Mouse (Mus musculus): ENCODE results near the gene Ptpn9. TPM values are rescaled to one million over a fixed set of nuclear protein-coding genes. Genes with fewer than 3 reads are reported as not detected.
"Not testable (repeated sequence)": the region's sequence is repeated elsewhere in the genome, so short reads cannot be mapped to it uniquely, and the experiment has no call there.

Ptpn9 gene
- polyA plus RNA-seq (2012) = 0.21 and 0.24 TPM in 2 replicates

DNA sequence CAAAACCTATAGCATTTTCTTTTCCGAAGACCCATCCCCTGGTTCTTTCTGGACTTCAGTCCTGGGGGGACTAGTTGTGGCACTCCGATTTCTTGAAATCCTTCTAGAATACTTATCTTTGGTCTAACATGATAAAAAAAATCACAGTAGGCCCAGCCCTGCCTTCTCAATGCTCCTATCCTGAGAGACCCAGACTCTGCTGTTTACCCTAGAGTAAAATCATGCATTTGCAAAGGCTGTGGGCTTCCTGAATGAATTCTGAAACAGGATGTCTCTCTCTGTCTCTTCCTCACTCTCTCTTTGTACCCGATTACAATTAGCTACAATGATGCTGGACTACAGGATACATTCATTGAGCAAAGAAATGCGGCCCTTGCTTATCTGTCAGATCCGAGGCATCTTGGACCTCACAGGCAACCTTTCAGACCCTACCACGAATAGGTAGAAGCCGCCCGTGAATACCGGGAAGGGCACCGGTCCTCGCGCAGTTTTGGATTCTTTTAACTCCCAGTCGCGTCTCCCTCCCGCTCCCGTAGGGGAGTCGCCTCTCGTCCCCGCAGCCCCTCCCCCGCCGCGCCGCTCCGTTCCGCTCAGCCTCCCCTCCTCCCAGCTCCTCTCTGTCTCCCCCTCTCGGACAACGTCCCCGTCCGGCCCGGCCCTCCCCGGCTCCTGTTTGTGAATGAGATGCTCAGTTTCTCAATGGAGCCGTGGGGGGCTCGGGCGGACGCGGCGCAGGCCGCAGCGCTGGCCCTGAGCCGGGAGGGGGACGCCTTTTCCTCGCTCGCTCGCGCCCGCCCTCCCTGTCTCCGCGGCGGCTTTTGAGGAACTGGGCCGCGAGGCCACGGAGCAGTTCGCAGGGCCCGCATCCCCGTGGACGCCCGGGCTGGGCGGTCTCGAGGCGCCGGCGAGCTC, at the start of gene Ptpn9:
TSS of gene Ptpn9 (plus strand) at position 638 of the 912 bp plus-strand sequence.
- H3K4me3 ChIP-seq (replicated peaks) = peak within 1 kb of the TSS; percentile 73
- H3K27me3 ChIP-seq (ENCODE audit: control insufficient read depth) = peaks cover 27% of the 10 kb centered on the region
- H3K9me3 ChIP-seq (ENCODE audit: control insufficient read depth, low read length) = no peaks in the 10 kb centered on the region
- H3K4me1 ChIP-seq (ENCODE audit: control insufficient read depth) = peaks cover 30% of the 10 kb centered on the region
- TF ChIP-seq TAL1 (IDR thresholded peaks at IDR 0.05; ENCODE audit: low read length) = no peak
- TF ChIP-seq GATA1 (IDR thresholded peaks at IDR 0.05; ENCODE audit: low read length) = no peak
- no peaks in the 10 kb centered on the region for H3K36me3 ChIP-seq (ENCODE audit: control insufficient read depth)

DNA sequence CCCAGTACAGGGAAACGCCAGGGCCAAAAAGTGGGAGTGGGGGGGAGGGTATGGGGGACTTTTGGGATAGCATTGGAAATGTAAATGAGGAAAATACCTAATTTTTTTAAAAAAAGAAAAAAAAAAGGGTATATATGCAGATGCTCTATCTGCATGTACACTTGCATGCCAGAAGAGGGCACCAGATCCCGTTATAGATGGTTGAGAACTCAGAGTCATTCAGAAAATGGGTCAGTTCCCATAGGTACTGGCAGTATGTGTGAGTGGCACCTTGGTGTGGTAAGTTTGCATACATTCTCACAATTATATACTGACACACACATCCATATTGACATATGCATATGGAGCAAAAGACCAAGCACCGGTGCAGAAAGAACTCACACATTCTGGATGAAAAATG, 47.2 kb upstream of the Ptpn9 start:
- not testable (repeated sequence) for H3K36me3 ChIP-seq (ENCODE audit: control insufficient read depth); H3K27me3 ChIP-seq (ENCODE audit: control insufficient read depth); H3K4me3 ChIP-seq (replicated peaks); H3K9me3 ChIP-seq (ENCODE audit: control insufficient read depth, low read length)
- peaks cover 22% of the 10 kb centered on the region for H3K4me1 ChIP-seq (ENCODE audit: control insufficient read depth)

- not testable (repeated sequence) for H3K36me3 ChIP-seq (ENCODE audit: control insufficient read depth); H3K27me3 ChIP-seq (ENCODE audit: control insufficient read depth); H3K4me3 ChIP-seq (replicated peaks); H3K9me3 ChIP-seq (ENCODE audit: control insufficient read depth, low read length)
- peaks cover 22% of the 10 kb centered on the region for H3K4me1 ChIP-seq (ENCODE audit: control insufficient read depth)
These were observed 46.0 kb upstream of the Ptpn9 start for GRCm38 (mm10) chr9:56948699-56949098.

DNA sequence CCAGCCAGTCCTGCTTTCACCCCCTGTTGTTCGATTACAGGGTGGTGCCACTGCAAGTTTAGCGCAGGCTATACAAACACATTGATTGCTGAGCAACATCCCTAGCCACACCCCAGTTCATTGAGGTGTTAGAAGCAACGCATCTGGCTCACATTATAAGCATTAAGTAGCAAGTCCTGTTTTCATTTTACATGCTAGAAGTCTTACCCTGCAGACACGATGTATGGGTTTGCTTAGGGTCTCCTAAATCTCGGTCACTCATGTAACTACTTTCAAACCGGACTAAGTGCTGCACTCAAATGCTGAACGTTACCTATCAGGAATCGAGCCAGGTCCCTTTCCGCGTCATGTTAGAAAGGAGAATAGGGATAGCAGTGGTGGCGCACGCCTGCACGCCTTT, 45.0 kb upstream of the Ptpn9 start:
- Histone ChIP-seq H3K4me1 (ENCODE audit: control insufficient read depth) (peaks cover 22% of the 10 kb centered on the region), H3K36me3 (ENCODE audit: control insufficient read depth) (no peaks in the 10 kb centered on the region), H3K27me3 (ENCODE audit: control insufficient read depth) (no peaks in the 10 kb centered on the region), H3K4me3 (replicated peaks) (peak overlapping the region; percentile 72), H3K9me3 (ENCODE audit: control insufficient read depth, low read length) (no peaks in the 10 kb centered on the region)
- no peak for TF ChIP-seq TAL1 (IDR thresholded peaks at IDR 0.05; ENCODE audit: low read length)
- TF ChIP-seq GATA1 (IDR thresholded peaks at IDR 0.05; ENCODE audit: low read length) = no peak

DNA sequence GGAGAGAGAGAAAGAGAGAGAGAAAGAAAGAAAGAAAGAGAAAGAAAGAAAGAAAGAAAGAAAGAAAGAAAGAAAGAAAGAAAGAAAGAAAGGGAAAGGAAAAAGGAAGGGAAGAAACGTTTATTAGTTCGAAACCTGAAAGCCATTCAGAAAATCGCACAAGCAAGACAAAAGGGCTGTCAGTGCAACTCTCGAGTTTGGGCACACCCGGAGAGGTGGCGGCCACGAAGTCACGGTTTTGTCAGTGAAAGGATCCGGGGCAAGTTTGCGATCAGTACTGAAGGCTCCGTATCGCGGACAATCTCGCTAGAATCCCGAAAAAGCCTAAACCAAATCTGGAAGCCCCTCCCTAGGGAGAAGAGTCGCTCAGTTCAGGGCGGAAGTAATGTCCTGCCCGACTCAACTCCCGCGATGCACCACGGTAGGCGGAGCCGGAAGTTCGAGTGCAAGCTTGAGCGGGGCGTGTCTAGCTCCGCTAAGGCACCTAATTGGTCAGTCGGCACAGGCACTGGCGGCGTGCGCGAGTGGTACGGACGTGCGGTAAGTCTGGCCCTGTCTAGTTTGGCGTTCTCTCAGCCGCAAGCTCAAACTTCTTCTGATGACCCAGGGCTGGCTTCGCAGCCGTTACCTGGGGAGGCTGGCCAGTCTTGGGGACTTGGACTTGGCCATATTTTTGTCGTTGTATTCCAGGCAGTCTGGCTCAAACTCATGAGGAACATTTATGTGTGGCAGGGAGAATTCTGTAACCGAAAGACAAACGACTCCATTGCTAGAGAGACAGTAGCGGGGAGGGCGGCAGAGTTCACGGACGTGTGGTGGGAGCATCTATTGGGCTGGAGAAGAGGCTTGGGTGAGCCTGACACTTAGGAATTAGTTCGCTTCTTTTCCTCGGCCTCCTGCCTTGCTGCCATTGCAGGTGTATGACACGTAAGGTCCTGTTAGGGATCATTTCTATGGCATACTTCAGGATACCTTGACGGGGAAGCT, 44.0 kb upstream of the Ptpn9 start, which contains the start of gene Snupn:
TSS of gene Snupn (plus strand) at position 465 of the 987 bp plus-strand sequence.
- Histone ChIP-seq H3K4me3 (replicated peaks) (peak within 1 kb of the TSS; percentile 72), H3K36me3 (ENCODE audit: control insufficient read depth) (peaks cover under 1% of the 10 kb centered on the region), H3K9me3 (ENCODE audit: control insufficient read depth, low read length) (no peaks in the 10 kb centered on the region), H3K4me1 (ENCODE audit: control insufficient read depth) (peaks cover 22% of the 10 kb centered on the region), H3K27me3 (ENCODE audit: control insufficient read depth) (no peaks in the 10 kb centered on the region)
- TF ChIP-seq TAL1 (IDR thresholded peaks at IDR 0.05; ENCODE audit: low read length) = no peak
- no peak; the same call in 1 of the 2 replicates for TF ChIP-seq GATA1 (IDR thresholded peaks at IDR 0.05; ENCODE audit: low read length)

DNA sequence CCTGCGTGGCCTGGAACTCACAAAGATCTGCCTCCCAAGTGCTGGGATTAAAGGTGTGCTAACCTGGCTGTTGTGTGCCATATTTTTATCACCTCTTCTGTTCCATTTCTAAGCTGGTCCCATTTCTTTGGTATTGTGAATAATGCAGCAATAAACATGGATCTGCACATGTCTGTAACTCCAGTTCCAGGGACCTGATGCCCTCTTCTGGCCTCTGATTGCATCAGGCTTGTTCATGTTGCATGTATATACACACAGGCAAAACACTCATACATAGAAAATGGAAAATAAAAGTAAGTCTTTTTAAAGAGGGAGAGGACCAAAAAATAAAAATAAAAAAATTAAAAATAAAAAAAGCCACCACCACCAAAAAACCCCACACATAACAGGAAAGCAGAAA, 41.2 kb upstream of the Ptpn9 start:
- no peak for TF ChIP-seq GATA1 (IDR thresholded peaks at IDR 0.05; ENCODE audit: low read length)
- TF ChIP-seq TAL1 (IDR thresholded peaks at IDR 0.05; ENCODE audit: low read length) = no peak
- Histone ChIP-seq H3K9me3 (ENCODE audit: control insufficient read depth, low read length) (no peaks in the 10 kb centered on the region), H3K27me3 (ENCODE audit: control insufficient read depth) (no peaks in the 10 kb centered on the region), H3K36me3 (ENCODE audit: control insufficient read depth) (peaks cover 8% of the 10 kb centered on the region), H3K4me1 (ENCODE audit: control insufficient read depth) (peaks cover 22% of the 10 kb centered on the region), H3K4me3 (replicated peaks) (no peak overlapping the region)

DNA sequence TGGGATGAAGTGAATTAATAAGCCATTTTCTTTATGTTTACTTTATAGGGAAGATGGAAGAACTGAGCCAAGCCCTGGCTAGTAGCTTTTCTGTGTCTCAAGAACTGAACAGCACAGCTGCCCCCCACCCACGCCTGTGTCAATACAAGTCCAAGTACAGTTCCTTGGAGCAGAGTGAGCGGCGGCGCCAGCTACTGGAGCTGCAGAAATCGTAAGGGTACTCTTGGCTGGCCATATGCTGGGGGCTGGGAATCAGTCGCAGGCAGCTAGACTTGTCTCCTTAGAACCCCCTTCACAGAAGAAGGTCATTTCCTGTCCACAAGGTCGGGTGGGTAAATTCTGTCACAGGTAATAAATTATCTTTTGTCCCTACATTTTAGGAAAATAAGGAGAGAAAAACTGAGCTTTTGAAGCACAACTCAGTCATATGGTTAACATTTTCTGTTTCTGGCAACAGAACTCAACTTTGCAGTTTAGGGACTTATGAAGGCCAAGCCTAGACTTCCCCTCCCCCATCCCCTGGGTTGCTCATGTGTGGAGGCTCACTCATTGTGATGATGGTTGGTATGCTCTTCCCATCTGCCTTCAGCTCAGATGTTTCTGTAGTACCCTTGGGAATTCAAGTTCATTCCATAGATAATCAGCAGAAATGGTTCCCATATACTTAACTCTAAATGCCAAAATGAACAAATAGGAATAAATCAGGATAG, 37.6 kb upstream of the Ptpn9 start:
- Histone ChIP-seq H3K9me3 (ENCODE audit: control insufficient read depth, low read length) (peaks cover 6% of the 10 kb centered on the region), H3K27me3 (ENCODE audit: control insufficient read depth) (no peaks in the 10 kb centered on the region), H3K4me1 (ENCODE audit: control insufficient read depth) (peaks cover 3% of the 10 kb centered on the region), H3K4me3 (replicated peaks) (no peak overlapping the region), H3K36me3 (ENCODE audit: control insufficient read depth) (peaks cover 12% of the 10 kb centered on the region)
- no peak for TF ChIP-seq TAL1 (IDR thresholded peaks at IDR 0.05; ENCODE audit: low read length)
- TF ChIP-seq GATA1 (IDR thresholded peaks at IDR 0.05; ENCODE audit: low read length) = no peak

DNA sequence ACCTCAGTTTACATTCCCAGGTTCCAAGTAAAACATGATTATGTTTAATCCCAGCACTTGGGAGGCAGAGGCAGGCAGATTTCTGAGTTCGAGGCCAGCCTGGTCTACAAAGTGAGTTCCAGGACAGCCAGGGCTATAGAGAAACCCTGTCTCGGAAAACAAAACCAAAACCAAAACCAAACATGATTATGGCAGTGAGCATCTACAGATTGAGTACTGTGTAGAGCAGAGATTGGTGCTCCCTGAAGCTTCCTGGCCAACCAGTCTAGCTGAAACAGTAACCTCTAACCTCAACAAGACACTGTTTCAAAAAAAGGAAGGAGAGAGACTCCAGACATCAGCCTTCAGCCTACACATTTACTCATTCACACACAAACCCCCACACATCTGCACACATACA, 36.0 kb upstream of the Ptpn9 start:
- H3K9me3 ChIP-seq (ENCODE audit: control insufficient read depth, low read length) = peaks cover 6% of the 10 kb centered on the region
- no peaks in the 10 kb centered on the region for H3K27me3 ChIP-seq (ENCODE audit: control insufficient read depth)
- peaks cover 23% of the 10 kb centered on the region for H3K36me3 ChIP-seq (ENCODE audit: control insufficient read depth)
- no peak overlapping the region for H3K4me3 ChIP-seq (replicated peaks)
- no peaks in the 10 kb centered on the region for H3K4me1 ChIP-seq (ENCODE audit: control insufficient read depth)
- TF ChIP-seq GATA1 (IDR thresholded peaks at IDR 0.05; ENCODE audit: low read length) = no peak
- no peak for TF ChIP-seq TAL1 (IDR thresholded peaks at IDR 0.05; ENCODE audit: low read length)
